Mouse (Mus musculus): ENCODE measurements around the gene Amz2. TPM values are rescaled to one million over a fixed set of nuclear protein-coding genes. Genes with fewer than 3 reads are reported as not detected.
"Not testable (repeated sequence)": the region's sequence is repeated elsewhere in the genome, so short reads cannot be mapped to it uniquely, and the experiment has no call there.

Gene Amz2
- total RNA-seq, 2 experiments from 2014 or later, result 40.0 to 46.2 TPM

DNA sequence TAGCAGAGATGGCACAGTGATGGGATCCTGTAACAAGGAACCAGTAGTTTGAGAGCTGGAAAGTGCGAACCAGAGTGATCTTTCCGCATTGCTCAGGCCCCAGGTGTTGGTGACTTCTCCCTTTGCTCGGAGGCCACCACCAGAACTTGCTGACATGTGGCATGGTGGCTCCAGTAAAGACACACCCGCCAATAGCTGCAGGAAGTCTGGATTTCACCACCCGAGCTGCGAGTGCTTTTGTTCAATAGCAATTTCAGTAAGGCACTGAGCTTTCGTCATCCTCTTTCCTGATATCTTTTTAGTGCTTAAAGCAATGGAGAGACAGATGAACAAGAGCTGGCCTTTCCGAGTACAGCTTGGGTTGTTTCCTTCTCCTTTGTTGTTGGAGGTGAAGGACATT lies 54.7 kb downstream of the Amz2 start:
- no peak for DNase-seq
- intact Hi-C loops (cut with DNase I; ENCODE audit: low total_unique reads), result no loop called here

DNA sequence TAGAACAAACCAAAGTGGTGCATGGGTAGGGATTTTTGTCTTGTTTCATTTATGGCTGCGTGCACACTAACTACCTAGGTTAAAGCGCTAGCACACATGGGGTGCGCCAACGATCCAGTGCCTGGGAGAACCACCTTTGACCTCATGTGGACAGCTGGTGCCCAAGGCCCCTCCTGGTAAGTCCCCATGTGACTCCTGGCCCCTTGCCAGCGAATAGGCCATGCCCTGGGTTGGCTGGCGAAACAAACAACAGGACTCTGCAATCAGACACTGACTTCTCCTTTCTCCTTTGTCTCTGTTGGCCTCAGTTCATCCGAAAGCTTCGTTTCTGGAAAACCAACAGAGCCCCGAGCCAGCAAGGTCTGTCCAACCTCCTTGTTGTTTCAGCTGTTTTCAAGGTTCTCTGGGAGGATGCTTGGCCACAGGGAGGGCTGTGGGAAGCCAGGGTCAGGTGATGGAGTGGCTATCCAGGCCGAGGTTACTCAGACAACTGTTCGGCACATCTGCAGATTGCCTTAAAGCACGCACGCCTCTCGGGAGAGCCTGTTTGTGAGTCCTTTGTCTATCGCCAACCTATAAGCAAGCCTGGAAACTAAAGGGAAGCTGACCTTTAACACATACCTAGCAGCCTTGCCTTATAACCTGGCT lies 59.8 kb downstream of the Amz2 start:
- peak; percentile 75 for DNase-seq

GRCm38 (mm10) chr11:109487111-109487510 lies 61.4 kb downstream of the Amz2 start:
- intact Hi-C loops (cut with DNase I; ENCODE audit: low total_unique reads), result no loop called here
- no peak for DNase-seq

More for the DNA sequence above, 59.8 kb downstream of the Amz2 start:
- intact Hi-C loops (cut with DNase I; ENCODE audit: low total_unique reads), result no loop called here

DNA sequence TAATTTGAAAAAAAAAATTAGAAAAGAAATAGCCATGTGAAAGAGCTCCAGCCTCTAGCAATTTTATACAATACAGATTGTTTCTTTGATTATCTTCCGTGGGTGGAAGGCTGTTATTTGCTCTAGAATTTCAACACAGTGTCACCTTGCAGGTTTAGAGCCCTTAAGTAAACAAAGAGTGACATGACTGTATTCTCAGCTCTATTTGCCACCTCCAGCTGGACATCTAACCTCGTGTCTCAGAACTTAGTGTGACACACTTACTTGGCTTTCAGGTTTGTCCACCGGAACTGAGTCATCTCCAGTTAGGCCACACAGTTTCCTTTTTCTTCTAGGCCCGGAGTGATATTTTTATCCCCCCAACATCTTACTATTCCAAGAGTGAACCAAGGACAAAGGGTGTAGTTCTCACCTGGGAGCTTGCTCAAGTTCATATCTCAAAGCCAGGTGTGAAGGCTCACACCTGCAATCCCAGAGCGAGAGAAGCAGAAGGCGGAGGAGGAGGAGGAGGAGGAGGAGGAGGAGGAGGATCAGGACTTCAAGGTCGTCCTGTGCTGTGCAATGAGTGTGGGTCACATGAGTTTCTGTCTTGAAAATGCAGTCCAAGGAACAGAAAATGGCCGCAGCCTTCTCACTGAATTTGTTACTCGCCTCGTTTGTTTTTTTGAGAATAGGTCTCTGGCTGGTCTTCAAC lies 62.4 kb downstream of the Amz2 start:
- DNase-seq, result no peak

DNA sequence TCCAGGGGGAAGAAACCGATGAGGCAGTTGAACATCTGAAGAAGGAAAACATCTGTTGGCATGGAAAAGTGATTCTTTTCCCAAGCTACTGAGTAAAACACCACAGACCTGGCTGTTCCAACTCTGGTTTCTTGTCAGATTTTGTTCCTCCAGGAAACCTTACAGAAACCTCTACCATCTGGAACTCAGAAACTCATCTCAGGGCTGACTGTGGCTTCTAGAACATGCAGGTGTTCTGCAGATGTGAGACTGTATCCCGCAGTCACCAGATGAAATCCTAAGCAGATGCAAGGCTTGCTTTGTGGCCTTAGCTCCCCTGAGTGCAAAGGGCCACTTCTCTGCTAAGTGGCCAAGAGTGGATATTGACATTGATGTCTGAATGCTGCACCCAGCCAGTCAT lies 64.0 kb downstream of the Amz2 start:
- intact Hi-C loops (cut with DNase I; ENCODE audit: low total_unique reads), result no loop called here
- no peak for DNase-seq

More for the DNA sequence above, 62.4 kb downstream of the Amz2 start:
- intact Hi-C loops (cut with DNase I; ENCODE audit: low total_unique reads), result no loop called here

GRCm38 (mm10) chr11:109491844-109492243 lies 66.1 kb downstream of the Amz2 start:
- no peak for DNase-seq
- intact Hi-C loops (cut with DNase I; ENCODE audit: low total_unique reads), result no loop called here

DNA sequence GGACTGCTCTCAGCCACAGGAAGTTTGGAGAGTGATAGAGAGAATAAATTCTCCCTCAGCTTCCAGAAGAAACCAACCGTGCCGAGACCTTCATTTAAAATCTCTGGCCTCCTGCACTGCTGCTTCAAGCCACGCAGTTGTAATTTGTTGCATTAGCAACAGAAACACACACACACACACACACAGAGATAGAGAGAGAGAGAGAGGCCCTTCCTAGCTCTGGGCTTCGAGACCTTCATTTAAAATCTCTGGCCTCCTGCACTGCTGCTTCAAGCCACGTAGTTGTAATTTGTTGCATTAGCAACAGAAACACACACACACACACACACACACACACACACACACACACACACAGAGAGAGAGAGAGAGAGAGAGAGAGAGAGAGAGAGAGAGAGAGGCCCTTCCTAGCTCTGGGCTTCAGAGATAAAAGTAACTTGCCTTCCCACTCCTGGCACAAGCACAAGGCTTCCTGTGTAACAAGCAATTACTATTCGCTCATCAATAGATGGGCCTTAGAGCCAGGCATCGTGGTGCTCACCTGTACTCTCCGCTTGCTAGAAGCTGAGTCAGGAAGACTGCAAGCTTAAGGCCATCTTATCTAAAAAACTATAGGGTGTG lies 67.2 kb downstream of the Amz2 start:
- intact Hi-C loops (cut with DNase I; ENCODE audit: low total_unique reads); DNase-seq: not testable (repeated sequence)

GRCm38 (mm10) chr11:109494890-109495770 lies 69.4 kb downstream of the Amz2 start:
- no peak for DNase-seq
- intact Hi-C loops (cut with DNase I; ENCODE audit: low total_unique reads), result no loop called here

- no peak for DNase-seq
- intact Hi-C loops (cut with DNase I; ENCODE audit: low total_unique reads), result no loop called here
Measured at GRCm38 (mm10) chr11:109495771-109496474, 70.2 kb downstream of the Amz2 start.

- intact Hi-C loops (cut with DNase I; ENCODE audit: low total_unique reads), result no loop called here
- DNase-seq, result no peak
Measured at GRCm38 (mm10) chr11:109496475-109496993, 70.8 kb downstream of the Amz2 start.

GRCm38 (mm10) chr11:109496996-109497714 lies 71.4 kb downstream of the Amz2 start:
- no peak for DNase-seq
- intact Hi-C loops (cut with DNase I; ENCODE audit: low total_unique reads), result no loop called here

- no peak for DNase-seq
- intact Hi-C loops (cut with DNase I; ENCODE audit: low total_unique reads), result no loop called here
Measured at GRCm38 (mm10) chr11:109497990-109498389, 72.2 kb downstream of the Amz2 start.

- intact Hi-C loops (cut with DNase I; ENCODE audit: low total_unique reads), result no loop called here
Measured at GRCm38 (mm10) chr11:109500206-109500605, 74.5 kb downstream of the Amz2 start.

More at GRCm38 (mm10) chr11:109500206-109500605, 74.5 kb downstream of the Amz2 start:
- DNase-seq, result peak; percentile 14

Small RNA genes lying within 50 kb of the gene (microRNA-seq; reads per million reads assigned to microRNA genes)
- gene Gm25540, result 0 reads per million in 2 experiments

Other genes with a start within 250 kb of the Amz2 start
- under 1 TPM; 0.11 to 0.31 TPM for gene Rgs9, start 127.8 kb upstream of the Amz2 start, total RNA-seq (2021)
- gene Gna13, start 63.1 kb upstream of the Amz2 start, total RNA-seq (2021), result 10 to 100 TPM; 27.1 to 29.7 TPM
- not detected for gene 9930022D16Rik, start 12.0 kb upstream of the Amz2 start, total RNA-seq (2021)
- gene Arsg, start 47.4 kb downstream of the Amz2 start, total RNA-seq (2021), result 1 to 10 TPM; 5.7 to 7.1 TPM
- 10 to 100 TPM; 10.9 to 19.9 TPM for gene Slc16a6, start 47.7 kb downstream of the Amz2 start, total RNA-seq (2021)
- 10 to 100 TPM; 59.7 to 62.2 TPM for gene Wipi1, start 186.0 kb downstream of the Amz2 start, total RNA-seq (2021)
- 100 to 1,000 TPM; 172 to 199 TPM for gene Prkar1a, start 223.5 kb downstream of the Amz2 start, total RNA-seq (2021)

Measured in gastrocnemius, postnatal 14 days (tissue).